Mouse (Mus musculus): ENCODE measurements around the gene Arhgef39.
A peak's percentile ranks its signal among the peaks of the same experiment; 100 is the strongest.
"Not testable (repeated sequence)": the region's sequence is repeated elsewhere in the genome, so short reads cannot be mapped to it uniquely, and the experiment has no call there.

Gene Arhgef39

GRCm38 (mm10) chr4:43508666-43508997 is 9.1 kb upstream of the Arhgef39 start:
- 0 out of 2 replicates have a peak, but pooled peaks have one; percentile 11 for ATAC-seq (ENCODE audit: insufficient number of reproducible peaks, low FRiP score, low TSS enrichment)

GRCm38 (mm10) chr4:43507938-43508665 is 8.6 kb upstream of the Arhgef39 start:
- no peak for ATAC-seq (ENCODE audit: insufficient number of reproducible peaks, low FRiP score, low TSS enrichment)

GRCm38 (mm10) chr4:43506536-43507185 is 7.2 kb upstream of the Arhgef39 start, which contains the start of gene Car9:
TSS of gene Car9 (plus strand) at chr4:43506966.
- ATAC-seq (ENCODE audit: insufficient number of reproducible peaks, low FRiP score, low TSS enrichment), result peak; percentile 89

- ATAC-seq (ENCODE audit: insufficient number of reproducible peaks, low FRiP score, low TSS enrichment), result no peak
Observed at GRCm38 (mm10) chr4:43506074-43506473, 6.6 kb upstream of the Arhgef39 start.

- no peak for ATAC-seq (ENCODE audit: insufficient number of reproducible peaks, low FRiP score, low TSS enrichment)
Observed at GRCm38 (mm10) chr4:43504269-43504668, 4.8 kb upstream of the Arhgef39 start.

GRCm38 (mm10) chr4:43503506-43503905 is 4.0 kb upstream of the Arhgef39 start:
- ATAC-seq (ENCODE audit: insufficient number of reproducible peaks, low FRiP score, low TSS enrichment), result no peak

- no peak for ATAC-seq (ENCODE audit: insufficient number of reproducible peaks, low FRiP score, low TSS enrichment)
Observed at GRCm38 (mm10) chr4:43503041-43503440, 3.5 kb upstream of the Arhgef39 start.

GRCm38 (mm10) chr4:43498983-43499382 is 512 bp downstream of the Arhgef39 start:
- no peak for ATAC-seq (ENCODE audit: insufficient number of reproducible peaks, low FRiP score, low TSS enrichment)

- no peak for ATAC-seq (ENCODE audit: insufficient number of reproducible peaks, low FRiP score, low TSS enrichment)
Observed at GRCm38 (mm10) chr4:43497946-43498345, 1.5 kb downstream of the Arhgef39 start.

GRCm38 (mm10) chr4:43497405-43497804 is 2.1 kb downstream of the Arhgef39 start:
- no peak for ATAC-seq (ENCODE audit: insufficient number of reproducible peaks, low FRiP score, low TSS enrichment)

GRCm38 (mm10) chr4:43496587-43496986 is 2.9 kb downstream of the Arhgef39 start:
- no peak for ATAC-seq (ENCODE audit: insufficient number of reproducible peaks, low FRiP score, low TSS enrichment)

- no peak for ATAC-seq (ENCODE audit: insufficient number of reproducible peaks, low FRiP score, low TSS enrichment)
Observed at GRCm38 (mm10) chr4:43493846-43494240, 5.7 kb downstream of the Arhgef39 start.

- peak; percentile 77 for ATAC-seq (ENCODE audit: insufficient number of reproducible peaks, low FRiP score, low TSS enrichment)
Observed at GRCm38 (mm10) chr4:43493186-43493845, 6.2 kb downstream of the Arhgef39 start.

GRCm38 (mm10) chr4:43492821-43493185 is 6.7 kb downstream of the Arhgef39 start, which contains the start of gene Ccdc107:
TSS of gene Ccdc107 (plus strand) at chr4:43492900.
- ATAC-seq (ENCODE audit: insufficient number of reproducible peaks, low FRiP score, low TSS enrichment), result peak; percentile 98

GRCm38 (mm10) chr4:43492101-43492820 is 7.2 kb downstream of the Arhgef39 start:
- no peak for ATAC-seq (ENCODE audit: insufficient number of reproducible peaks, low FRiP score, low TSS enrichment)

GRCm38 (mm10) chr4:43490801-43491200 is 8.7 kb downstream of the Arhgef39 start:
- no peak for ATAC-seq (ENCODE audit: insufficient number of reproducible peaks, low FRiP score, low TSS enrichment)

GRCm38 (mm10) chr4:43489611-43490010 is 9.9 kb downstream of the Arhgef39 start:
- ATAC-seq (ENCODE audit: insufficient number of reproducible peaks, low FRiP score, low TSS enrichment), result no peak

GRCm38 (mm10) chr4:43485666-43486065 is 13.8 kb downstream of the Arhgef39 start:
- not testable (repeated sequence) for ATAC-seq (ENCODE audit: insufficient number of reproducible peaks, low FRiP score, low TSS enrichment)

GRCm38 (mm10) chr4:43483535-43484091 is 15.9 kb downstream of the Arhgef39 start, which contains the start of gene Sit1:
TSS of gene Sit1 (minus strand) at chr4:43483734.
- ATAC-seq (ENCODE audit: insufficient number of reproducible peaks, low FRiP score, low TSS enrichment), result no peak

- 0 out of 2 replicates have a peak, but pooled peaks have one; percentile 20 for ATAC-seq (ENCODE audit: insufficient number of reproducible peaks, low FRiP score, low TSS enrichment)
Observed at GRCm38 (mm10) chr4:43482591-43482990, 16.9 kb downstream of the Arhgef39 start.
